In the genomic region with DNA sequence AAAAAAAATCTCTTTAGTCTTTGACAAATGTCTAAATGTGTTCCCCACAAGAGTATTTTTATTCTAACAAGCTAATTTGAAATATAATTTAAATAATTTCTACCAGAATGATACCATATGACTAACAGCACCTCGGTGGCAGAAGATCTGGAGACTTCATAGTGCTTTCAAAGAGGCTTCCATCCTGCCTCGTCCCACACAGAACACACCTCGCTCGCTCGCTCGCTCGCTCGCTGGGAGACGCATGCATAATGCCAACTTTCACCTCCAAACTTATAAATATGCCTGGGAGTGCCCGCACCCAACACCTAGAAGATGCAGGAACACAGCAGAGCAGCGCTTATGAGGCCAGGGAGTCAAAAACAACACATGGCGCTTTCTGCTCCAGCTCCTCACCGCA, we compare ENCODE assay signal across 16 mouse cellular contexts.
"Had no signal": no experiment of that assay in that cellular context is flagged by ENCODE, and none has a peak within 500 bp of the region (broad histone marks: within the 10 kb centered on the region; RNA-seq: fewer than 3 reads in every experiment).

No protein-coding gene starts in this region.

- H3K4me3 ChIP-seq: midbrain, embryonic 10.5 days; midbrain, embryonic 13.5 days; myocyte; neural tube, embryonic 13.5 days; neural tube, embryonic 15.5 days had no signal

- DNase-seq: lung, adult 18-20 months; lung, embryonic 14.5 days; lung, postnatal 10 days; lung, postnatal 4 days; right cerebral cortex, adult 18-20 months; right cerebral cortex, postnatal 25 days; right cerebral cortex, postnatal 4 days; spleen, adult 18-20 months; thymus, adult 2 months; thymus, postnatal 25 days; thymus, postnatal 4 days had no signal

- H3K27ac ChIP-seq: midbrain, embryonic 10.5 days; midbrain, embryonic 13.5 days; neural tube, embryonic 13.5 days; neural tube, embryonic 15.5 days had no signal
